Mouse (Mus musculus): ENCODE data around the gene Rpl3. TPM values are rescaled to one million over a fixed set of nuclear protein-coding genes. Genes with fewer than 3 reads are reported as not detected.
"Not testable (repeated sequence)": the region's sequence is repeated elsewhere in the genome, so short reads cannot be mapped to it uniquely, and the experiment has no call there.

The Rpl3 gene
- 100 to 1,000 TPM; 672 to 709 TPM for total RNA-seq (2021)
- long read RNA-seq, experiment 1, transcript Rpl3-204 (9 exons, 1,877 nt): minor isoform, 15 of 1,364 reads
- long read RNA-seq, experiment 1, transcript Rpl3-201 (10 exons, 1,351 nt): major isoform, 1,256 of 1,364 reads
- long read RNA-seq, experiment 1, partial matches to known transcripts: 64 of 1,364 reads
- long read RNA-seq, experiment 1, other reads (novel, unspliced or antisense): 29 of 1,364 reads
- long read RNA-seq, experiment 2, transcript Rpl3-201 (10 exons, 1,351 nt): major isoform, 713 of 740 reads
- long read RNA-seq, experiment 2, transcript Rpl3-204 (9 exons, 1,877 nt): minor isoform, 5 of 740 reads
- long read RNA-seq, experiment 2, partial matches to known transcripts: 14 of 740 reads
- long read RNA-seq, experiment 2, other reads (novel, unspliced or antisense): 8 of 740 reads

DNA sequence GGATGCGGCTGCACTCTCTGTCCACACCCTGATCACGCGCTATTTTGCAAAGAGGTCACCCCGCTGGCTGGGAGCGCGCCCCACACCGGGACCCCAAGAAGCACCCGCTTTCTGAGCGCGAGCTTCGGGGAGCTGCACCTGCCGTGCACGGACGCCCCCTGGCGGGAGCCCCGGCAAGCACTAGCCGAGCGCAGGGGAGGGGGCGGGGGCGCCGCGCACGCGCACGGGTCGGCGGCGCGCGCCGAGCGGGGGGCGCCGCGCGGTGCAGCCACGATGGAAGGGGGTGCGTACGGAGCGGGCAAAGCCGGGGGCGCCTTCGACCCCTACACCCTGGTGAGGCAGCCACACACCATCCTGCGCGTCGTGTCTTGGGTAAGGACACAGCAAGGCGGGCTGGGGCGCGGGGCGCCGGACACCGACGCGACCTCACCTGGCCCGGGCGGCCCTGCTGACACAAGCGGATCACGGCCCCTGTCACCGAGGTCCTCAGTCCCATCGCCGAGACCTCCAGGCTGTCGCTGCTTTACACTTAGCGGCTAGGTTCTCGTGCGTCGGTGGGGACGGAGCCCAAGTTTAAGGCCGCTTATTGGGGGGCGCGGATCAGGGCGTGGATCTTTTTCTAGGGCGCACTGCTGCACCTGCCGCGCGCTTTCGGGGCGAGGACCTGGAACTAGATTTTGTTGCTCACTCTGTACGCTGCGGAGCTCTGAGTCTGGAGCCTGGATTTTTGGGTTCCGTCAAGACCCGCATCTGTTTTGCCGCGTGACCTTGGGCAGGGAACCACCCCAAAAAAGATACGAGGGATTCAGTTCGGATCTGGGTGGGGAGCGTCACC is at the start of gene Rpl3, which contains the start of gene Syngr1:
Rpl3 (minus strand) TSS at position 748 of the 835 bp plus-strand sequence.
Syngr1 (plus strand) TSS at position 214 of the 835 bp plus-strand sequence.
- DNase-seq: peak; percentile 91

DNA sequence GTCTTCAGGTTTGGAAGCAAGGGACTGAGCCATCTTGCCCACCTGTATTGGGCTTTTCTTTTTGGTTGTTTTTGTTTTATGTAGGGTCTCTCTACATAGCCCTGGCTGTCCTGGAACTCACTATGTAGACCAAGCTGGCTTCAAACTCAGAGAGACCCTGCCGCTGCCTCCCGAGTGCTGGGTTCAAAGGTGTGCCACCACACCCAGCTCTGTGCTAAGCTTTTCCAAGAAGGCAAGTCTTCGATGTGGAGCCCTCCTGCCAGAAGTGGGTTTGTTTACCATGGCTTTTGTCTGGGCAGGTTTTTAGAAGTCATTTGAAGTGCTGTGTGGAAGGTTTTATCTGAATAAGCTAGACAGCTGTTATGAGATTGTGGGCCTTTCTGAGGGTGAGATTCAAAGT is 49.2 kb upstream of the Rpl3 start:
- no peak for DNase-seq

DNA sequence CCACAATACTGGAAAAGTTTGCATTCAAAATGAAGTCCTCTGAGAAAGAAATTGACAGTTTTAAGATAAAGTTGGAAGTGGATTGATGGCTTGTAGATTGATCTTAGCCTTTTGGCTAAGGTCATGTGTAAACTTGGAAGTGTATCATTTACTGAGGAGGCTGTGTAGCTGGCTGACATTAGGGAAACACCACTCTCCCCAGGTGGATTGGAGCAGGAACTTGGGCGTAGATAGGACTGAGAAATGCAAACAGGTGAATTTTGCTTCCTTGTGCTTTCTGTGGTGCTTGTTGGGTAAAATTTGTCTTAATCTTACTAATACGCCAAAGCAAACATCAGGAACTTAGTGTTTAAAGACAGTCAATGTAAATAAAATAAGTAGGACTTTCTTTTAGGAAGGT is 48.6 kb upstream of the Rpl3 start:
- no peak for DNase-seq

DNA sequence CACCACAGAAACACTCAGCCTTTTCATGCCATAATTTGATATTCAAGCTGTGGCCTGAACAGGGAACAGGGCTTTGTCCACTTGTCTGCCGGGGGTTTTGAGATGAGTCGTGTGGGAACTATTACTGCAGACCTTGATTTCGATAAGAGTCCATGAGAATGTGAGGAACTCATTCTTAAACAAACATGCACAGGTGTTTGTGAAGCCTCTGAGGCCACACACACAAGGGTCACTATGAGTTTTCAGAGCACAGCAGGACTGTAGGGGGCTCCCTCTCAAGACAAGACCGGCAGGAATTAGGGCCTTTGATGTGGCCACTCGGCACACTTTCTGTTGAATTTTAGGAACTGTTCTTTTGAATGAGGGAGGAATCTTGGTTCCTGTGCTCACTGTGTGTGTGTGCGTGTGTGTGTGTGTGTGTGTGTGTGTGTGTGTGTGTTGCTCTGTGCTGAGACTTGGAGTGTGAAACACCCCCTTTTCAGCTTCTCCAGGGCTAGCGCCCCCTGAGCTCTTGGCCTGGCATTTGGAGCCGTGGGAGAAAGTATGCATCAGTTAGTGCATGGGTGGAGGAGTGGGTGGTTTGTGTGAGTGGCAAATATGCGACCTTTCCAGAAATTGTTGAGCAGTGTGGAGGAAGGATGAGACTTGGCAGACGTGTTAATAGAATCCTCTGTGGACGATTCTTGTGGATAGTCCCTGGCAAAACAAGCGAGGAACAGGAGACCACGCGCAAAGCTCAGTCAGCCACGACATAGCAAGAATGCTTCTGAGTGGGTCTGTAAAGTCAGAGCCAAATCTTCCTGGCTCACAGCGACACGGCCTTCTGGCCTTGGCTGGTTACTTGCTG is 46.5 kb upstream of the Rpl3 start:
- no peak for DNase-seq

DNA sequence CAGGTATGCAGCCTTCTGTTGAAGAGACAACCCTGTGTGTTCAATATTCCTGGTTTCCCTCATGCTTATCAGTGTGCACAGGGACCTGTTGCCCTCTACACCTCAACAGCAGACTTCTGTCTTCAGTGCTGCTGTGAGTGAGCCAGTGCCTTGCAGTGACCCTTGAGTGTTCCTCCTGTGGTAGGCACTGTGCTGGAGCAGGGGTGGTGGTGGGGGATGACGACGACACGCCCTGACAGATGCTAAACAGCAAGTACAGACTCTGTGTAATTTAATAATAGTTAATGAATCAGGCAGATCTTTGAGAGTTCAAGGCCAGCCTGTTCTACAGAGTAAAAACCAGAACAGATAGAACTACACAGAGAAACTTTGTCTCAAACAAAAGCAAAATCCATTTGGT is 45.0 kb upstream of the Rpl3 start:
- DNase-seq: no peak

DNA sequence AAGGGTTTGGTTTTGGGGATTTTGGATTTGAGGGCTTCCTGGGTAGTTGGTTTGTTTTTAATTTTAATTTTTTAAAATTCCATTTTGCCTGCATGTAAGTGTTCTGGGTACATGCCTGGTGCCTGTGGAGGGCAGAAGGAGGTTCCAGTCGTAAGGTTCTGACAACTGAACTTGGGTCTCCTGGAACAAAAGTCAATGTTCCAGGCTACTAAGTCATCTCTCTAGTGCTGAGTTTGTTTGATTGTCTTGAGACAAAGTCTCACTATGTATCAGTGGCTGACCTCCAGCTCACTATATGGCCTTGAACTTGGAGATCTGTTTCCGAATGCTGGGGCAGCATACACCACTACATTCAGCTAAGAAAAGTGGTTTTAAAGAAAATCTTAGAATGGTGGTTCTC is 43.8 kb upstream of the Rpl3 start:
- no peak for DNase-seq

DNA sequence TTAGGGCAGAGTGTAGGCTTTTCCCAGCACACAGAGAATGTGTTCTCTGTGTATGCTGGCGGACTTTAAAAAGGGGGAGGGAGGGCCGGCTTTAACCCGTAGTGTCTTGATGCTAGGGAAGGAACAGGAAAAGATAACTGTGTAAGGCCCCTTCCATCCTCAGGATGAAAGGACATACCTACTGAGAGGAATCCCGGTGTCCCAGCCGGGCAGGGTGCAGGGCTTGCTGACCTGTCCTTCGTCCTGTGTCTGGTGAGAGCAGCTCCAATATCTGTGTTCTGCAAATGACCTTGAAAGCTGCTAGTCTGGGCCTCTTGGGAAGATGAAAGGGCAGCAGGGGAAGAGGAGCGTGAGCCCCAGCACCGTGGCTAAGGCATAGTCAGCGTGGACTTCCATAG is 42.8 kb upstream of the Rpl3 start:
- DNase-seq: peak; percentile 67

DNA sequence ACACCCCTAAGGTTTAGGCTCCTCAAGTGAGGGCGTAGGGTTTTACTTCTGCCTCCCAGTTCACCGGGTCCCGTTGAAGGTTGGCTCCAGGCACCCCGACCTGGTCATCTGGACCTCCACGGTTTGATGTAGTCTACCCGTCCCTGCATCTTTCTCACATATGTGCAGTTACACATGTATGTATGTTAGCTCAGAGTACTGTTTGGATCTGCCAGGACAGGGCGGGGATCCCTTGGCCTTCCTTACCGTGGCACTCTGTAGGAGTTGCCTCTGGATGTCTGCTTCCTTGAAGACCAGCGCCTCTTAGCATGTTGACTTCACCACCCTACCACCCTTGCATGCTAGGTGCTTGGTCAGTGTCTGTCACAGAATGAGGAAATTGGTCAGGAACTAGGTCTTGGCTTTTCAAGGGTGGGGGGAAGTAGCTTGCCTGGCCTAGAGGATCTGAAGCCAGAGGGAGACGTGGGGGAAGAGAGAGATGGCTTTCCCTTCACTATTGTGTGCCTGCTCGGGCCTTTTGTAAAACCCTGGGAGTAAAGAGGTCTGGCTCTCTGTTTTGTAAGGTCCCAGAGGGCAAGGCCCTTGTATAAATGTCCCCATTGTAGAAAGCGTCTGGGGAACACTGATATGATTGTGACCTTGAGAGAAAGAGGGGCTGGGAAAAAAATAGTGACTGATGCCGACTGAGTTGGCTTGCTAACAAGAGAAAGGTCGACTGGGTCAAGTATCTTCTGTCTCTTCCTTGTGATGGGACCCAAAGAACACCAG is 42.2 kb upstream of the Rpl3 start:
- DNase-seq: peak; percentile 51

DNA sequence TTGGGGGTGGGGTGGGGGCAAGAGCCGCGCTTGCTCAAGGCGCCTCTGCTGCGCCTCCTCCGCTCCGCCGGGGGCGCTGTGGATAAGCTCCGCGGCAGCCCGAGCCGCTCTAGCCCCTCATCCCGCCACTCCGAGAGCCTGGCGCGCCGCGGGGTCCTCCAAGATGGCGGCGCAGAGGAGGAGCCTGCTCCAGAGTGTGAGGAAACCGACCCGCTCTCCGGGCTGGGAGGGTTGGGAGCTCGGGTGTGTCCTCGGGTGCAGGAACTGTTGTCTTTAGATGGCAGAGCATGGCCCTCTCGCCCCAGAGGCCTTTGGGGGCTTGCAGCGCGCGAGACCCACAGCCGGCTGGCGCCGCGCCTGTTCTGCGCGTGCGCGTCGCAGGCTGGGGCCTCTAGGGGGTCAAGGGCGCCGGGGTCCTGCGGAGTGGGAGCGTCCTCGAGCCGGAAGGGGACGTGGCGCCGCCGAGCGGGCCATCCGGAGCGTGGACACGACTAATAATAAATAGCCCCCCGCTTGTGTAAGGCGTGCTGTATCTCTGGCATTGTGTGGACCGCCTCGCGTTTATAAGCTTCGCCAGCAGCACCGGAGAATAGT is 41.4 kb upstream of the Rpl3 start, which contains the start of gene Tab1:
Tab1 (plus strand) TSS at position 135 of the 594 bp plus-strand sequence.
- peak; percentile 94 for DNase-seq

DNA sequence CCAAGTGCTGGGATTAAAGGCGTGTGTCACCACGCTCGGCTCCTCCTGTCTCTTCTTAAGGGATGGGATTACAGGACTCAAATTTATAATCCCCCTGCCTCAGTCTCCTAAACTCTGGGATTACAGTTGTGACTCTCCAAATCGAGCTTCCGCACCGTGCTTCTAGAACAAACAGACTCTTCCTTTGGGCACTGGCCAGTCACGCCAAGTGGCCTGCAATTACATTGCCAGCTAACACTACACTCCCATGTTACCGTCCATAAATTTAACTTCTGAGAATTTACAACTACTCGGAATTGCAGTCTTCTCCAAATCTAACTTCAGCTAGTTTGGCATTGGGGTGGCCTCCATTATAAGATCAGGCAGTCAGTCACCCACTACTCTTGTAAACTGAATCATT is 40.8 kb upstream of the Rpl3 start:
- DNase-seq: no peak

DNA sequence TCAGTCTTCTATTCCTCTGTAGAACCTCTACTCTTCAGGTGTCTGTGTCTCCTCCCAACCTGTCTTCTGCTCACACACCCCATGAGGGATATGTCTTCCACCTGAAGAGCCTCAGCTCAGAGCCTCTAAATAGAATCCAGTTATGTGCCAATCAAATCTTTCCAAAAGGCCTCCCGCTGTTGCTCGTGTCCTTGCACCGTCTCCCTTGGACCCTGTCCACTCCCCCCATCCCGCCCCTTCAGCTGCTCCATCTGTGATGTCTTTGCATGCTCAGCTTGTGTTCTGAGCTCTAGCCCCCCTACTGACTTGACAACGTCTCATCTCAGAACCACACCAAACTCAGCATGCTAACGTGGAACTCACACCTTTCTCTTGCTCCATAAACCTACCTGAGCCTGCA is 39.8 kb upstream of the Rpl3 start:
- no peak for DNase-seq

DNA sequence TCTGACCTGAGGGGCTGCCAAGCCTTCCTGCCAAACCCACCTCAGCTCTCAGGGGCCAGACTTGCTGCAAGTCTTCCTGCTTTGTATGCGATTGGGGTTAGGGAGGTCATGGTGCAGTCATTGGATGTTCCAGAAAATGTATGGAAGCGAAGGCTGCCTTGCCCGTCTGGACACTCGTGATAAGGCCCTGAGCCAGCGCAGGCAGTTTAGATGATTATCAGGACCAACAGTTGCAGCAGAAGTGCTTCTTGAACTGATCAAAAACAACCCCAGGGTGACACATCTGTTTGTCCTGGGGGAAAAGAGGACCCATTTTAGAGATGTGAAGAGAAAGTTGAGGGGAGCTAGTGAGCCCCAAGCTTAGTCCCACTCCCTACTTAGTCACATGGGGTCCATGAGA is 39.0 kb upstream of the Rpl3 start:
- DNase-seq: no peak

DNA sequence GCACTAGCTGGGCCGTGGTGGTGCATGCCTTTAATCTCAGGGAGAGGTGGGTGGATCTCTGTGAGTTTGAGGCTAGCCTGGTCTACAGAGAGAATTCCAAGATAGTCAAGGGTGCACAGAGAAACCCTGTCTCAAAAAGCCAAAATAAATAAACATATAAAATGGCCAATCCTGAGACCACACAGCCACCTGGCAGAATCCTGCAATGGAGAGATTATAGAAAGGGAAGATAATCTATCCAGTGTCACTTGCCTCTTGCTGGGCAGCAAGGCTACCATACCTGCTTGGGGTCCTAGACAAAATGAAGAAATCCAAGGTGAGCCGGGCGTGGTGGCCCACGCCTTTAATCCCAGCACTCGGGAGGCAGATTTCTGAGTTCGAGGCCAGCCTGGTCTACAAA is 38.3 kb upstream of the Rpl3 start:
- no peak for DNase-seq

DNA sequence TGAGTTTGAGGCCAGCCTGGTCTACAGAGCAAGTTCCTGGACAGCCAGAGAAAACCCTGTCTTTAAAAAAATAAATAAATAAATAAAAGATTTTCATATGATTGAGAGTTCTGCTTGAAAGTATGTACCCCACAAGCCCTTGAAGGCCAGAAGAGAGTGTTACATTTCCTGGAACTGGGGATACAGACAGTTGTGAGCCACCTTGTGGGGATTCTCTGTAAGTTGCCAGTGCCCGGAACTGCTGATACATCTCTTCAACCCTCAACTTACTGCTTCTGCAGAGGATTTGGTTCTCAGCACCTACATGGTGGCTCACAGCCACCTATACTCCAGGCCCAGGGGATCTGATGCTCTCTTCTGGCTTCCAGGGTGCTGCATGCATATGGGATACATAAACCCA is 35.5 kb upstream of the Rpl3 start:
- no peak for DNase-seq

DNA sequence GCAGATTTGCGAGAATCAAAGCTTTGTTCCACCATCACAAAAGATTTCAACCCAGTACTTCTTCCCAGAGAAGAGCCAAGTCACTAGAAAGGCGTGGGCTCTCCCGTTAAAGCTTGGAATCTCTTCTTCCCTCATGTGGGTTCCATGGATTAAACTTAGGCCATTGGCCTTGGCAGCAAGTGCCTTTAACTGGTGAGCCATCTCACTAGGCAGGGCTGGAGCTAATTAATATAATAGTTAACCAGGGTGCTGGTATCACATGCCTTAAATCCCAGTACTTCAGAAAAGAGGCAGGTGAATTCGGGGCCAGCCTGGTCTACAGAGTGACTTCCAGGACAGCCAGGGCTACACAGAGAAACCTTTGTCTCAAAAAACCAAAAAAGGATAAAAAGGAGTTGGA is 33.0 kb upstream of the Rpl3 start:
- no peak for DNase-seq

DNA sequence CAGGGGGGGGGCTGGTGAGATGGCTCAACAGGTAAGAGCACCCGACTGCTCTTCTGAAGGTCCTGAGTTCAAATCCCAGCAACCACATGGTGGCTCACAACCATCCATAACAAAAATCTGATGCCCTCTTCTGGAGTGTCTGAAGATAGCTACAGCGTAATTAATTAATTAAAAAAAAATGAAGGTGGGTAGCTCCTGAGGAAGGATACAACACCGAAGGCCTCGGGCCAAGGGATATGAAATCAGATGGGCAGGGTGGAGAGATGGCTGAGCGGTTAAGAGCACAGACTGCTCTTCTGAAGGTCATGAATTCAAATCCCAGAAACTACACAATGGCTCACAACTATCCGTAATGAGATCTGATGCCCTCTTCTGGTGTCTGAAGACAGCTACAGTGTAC is 30.8 kb upstream of the Rpl3 start:
- DNase-seq: not testable (repeated sequence)

DNA sequence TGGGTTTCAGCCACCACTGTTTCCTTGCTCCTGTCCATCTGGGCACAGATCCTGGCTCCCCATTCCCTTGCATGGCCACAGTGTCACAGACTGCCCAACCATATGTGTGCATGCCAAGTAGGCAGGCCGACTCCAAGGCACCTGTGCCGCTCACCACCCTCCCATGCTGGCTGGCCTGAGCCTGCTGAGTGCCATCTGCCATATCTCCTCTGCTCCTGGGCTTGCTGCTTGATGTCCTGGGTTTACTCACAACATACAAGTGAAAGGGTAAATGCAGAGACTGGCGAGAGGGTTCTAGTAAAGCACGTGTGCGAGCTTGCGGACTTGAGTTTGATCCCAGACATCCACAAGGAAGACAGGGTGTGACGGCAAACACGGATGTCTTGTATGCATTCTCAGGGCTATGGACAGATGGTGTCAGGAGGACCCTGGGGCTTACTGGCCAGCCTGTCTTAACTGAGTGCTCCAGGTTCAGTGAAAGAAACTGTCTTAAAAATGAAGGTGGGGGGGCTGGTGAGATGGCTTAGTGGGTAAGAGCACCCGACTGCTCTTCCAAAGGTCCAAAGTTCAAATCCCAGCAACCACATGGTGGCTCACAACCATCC is 30.2 kb upstream of the Rpl3 start:
- no peak for DNase-seq

DNA sequence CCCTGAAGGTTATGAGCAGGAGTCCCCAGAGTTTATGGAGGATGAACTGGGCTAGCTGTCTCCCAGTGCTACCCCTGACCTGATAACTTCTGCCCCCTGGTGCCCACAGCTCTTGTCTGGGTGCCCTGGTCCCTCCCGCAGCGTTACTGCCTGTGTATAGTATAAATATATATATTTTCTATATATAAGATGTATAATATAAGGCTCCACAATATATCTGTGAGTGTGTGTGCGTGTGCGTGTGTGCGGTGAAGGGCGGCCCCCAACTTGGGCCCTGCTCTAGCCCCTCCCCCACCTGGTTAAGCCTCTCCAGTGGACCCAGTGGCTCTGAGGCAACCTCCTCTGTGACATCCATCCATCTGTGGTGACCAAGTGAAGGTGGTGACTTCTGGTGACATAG is 27.4 kb upstream of the Rpl3 start:
- no peak for DNase-seq

DNA sequence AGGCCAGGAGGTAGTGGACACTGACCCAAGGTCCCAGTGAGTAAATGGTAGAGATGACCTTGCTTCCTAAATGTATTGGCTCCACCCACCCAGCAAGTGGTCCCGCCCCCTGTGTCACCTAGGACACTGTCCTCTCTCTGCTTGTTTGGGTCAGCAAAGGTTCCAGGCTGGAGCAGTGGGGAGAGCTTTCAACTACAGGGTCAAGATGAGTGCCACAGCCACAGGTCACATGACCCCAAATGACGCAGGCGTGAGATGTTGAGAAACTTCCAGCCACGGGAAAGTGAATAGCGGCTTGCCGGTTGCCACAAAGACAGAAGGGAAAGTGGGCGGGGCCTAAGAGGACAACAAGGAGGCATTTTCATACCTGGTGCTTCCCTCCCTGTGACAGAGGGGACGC is 25.5 kb upstream of the Rpl3 start:
- no peak for DNase-seq

DNA sequence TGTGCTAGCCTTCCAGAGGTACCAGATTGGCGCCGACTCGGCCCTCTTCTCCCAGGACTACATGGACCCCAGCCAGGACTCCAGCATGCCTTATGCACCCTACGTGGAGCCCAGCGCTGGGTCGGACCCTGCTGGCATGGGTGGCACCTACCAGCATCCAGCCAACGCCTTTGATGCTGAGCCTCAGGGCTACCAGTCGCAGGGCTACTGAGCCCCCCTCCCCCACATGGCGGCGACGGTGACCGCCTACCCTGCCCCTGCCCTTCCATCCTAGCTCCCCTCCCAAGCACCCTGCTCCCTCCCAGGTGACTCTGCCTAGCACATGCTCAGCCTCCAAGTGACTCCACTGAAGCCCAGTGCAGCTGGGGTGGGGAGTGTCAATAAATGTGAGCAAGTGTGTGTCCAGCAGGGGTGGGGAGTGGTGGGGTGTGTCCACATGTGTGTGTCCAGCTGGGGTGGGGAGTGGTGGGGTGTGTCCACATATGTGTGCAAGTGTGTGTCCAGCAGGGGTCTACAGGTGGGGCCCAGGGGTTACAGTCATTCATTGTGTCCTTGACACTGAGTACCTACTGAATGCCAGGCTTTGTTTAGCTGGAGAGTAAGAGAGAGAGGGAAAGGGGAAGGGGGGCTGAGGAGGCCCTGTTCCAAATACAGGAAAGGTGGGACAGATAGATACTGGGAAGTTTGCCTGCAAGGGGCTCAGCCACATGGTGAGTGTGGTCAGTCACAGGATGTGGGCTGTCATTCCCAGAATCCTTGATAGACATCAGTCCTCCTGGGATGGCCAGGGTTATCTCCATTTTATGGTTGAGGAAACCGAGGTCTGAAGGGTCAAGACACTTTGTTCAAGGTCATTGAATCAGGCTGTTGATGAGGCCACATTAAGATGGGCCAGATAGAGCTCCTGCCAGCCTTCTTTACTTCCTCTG is 24.5 kb upstream of the Rpl3 start:
- DNase-seq: no peak

Measured in adrenal gland, postnatal 10 days (tissue).